Mouse (Mus musculus) spleen, adult 2 months (tissue): Measurements from ENCODE around the gene Gpr85. TPM values are rescaled to one million over a fixed set of nuclear protein-coding genes. Genes with fewer than 3 reads are reported as not detected.

ENCODE experiments used
- DNase-seq, 2 experiments: peaks; one replicate each; pipeline versions ENCODE4 v3.0.0 to v3.0.0-alpha.2; 2012 to 2021; ENCODE audit warnings: low spot score in 2 of 2, low read depth in 1 of 2
- H3K27ac ChIP-seq: fragments of 200-500 bp; 2 replicates; pipeline ENCODE4 v1.5.1; 2012; ENCODE audit warnings: low read length, inconsistent platforms; ENCODE audit not compliant: insufficient read depth
- H3K27me3 ChIP-seq: fragments of 200-500 bp; 2 replicates; pipeline ENCODE4 v1.6.1; 2012; ENCODE audit warnings: mild to moderate bottlenecking, moderate library complexity, low read length, inconsistent platforms; ENCODE audit not compliant: control insufficient read depth, insufficient read depth
- H3K36me3 ChIP-seq: fragments of 200-500 bp; 2 replicates; pipeline ENCODE4 v1.6.1; 2012; ENCODE audit warnings: mild to moderate bottlenecking, low read length, inconsistent platforms; ENCODE audit not compliant: control insufficient read depth, insufficient read depth
- H3K4me1 ChIP-seq: fragments of 200-500 bp; 2 replicates; pipeline ENCODE4 v1.6.1; 2011; ENCODE audit warnings: inconsistent platforms; ENCODE audit not compliant: control insufficient read depth, insufficient read depth, insufficient read length
- H3K4me3 ChIP-seq: fragments of 200-500 bp; 2 replicates; pipeline ENCODE4 v1.5.1; 2011; ENCODE audit warnings: mild to moderate bottlenecking, inconsistent platforms; ENCODE audit not compliant: insufficient read depth, insufficient read length; ENCODE audit errors: extremely low read depth
- CTCF ChIP-seq: fragments of 200-500 bp; IDR thresholded peaks from 2 replicates; pipeline ENCODE4 v1.5.1; 2011; ENCODE audit warnings: mild to moderate bottlenecking, inconsistent platforms; ENCODE audit not compliant: insufficient read depth, insufficient read length, insufficient replicate concordance; ENCODE audit errors: extremely low read depth
- POLR2A ChIP-seq: fragments of 200-500 bp; IDR thresholded peaks from 2 replicates; pipeline ENCODE4 v1.6.1; 2011; ENCODE audit warnings: low read depth, low read length, inconsistent platforms
- WGBS: fragments of 180-500 bp; shearing (Covaris S2); methylation state at CpG from one replicate; pipeline ENCODE4 v1.1.7; 2018; 5-methylcytosine and 5-hydroxymethylcytosine counted together
- polyA plus RNA-seq: library from polyadenylated mRNA; depleted of rRNA; stranded (reverse); fragments of >200 nt; gene quantifications from 2 replicates; pipeline ENCODE4 v1.2.3, GENCODE M21; 2012

Gpr85 gene
- polyA plus RNA-seq, 1 experiment, result 0.16 TPM

DNA sequence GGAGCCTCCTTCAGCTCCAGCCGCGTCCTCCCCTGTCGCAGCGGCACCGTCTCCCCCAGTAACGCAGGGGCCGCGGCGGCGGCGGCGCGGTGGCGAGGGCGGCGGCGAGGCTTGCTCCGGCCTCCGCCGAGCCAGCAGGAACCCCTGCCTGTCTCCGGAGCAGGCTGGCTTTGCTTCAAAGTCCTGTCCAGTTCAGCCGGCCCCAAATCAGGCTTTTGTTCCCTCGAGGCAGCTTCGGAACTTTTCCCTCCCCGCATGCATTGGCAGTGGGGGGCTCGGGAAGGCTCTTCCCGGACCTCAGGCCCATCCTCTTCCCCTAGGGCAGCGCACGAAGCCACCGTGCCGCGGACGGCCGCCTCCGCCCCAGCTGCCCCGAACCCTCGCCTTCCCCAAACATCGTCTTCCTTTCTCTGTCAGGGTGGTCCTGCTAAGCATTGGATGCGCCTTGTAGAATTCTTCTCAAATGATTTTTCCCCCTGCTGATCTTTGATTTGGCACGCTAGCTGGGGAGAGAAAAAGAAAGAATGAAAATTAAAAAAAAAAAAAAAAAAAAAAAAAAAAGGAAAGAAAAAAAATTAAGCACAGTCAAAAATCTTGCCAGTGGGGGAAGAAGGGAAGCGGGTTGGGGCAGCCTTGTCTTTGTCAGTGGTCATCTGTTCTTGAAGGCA lies 931 bp downstream of the Gpr85 start:
- Histone ChIP-seq H3K4me3 (peak overlapping the region; percentile 53), H3K27me3 (peaks cover 8% of the 10 kb centered on the region; the same call in 1 of the 2 replicates), H3K27ac (no peak overlapping the region), H3K4me1 (peaks cover 7% of the 10 kb centered on the region), H3K36me3 (no peaks in the 10 kb centered on the region)
- 2% methylated on average over 41 of the region's 41 CpGs for WGBS
- peak in 1 of 2 experiments; percentile 21 for DNase-seq
- TF ChIP-seq POLR2A, result no peak
- no peak for TF ChIP-seq CTCF

DNA sequence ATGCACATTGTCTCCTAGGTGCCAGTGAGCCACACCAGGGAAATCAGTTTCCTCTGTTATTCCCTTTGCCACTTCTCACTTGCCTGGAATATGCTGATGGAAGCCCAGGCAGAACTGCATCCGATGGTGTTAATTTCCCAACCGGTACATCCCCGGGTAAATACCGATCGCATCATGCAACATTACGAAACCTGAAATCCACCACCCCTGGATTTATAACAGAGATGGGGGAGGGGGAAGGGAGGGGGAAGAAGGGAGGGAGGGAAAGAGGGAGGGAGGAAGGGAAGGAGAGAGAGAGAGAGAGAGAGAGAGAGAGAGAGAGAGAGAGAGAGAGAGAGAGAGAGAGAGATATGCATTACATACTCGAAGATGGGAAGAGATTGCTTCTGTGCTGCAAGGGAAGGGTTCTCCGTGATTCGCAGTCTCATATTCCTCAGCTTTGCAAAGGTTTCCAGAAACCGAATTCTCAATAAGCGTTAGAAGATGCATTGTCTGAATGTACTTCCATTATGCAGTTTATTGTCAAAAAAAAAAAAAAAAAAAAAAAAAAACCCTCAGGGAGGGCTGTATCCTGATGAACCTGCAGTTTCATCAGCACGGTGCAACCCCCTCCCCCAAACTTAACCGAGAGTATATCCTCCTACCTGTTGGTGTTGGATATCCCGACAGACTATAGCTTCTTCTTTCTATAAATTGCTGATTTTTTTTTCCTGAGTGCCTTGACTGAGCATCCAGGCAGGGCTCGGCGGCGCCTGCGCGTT lies 1.6 kb downstream of the Gpr85 start:
- Histone ChIP-seq H3K4me3 (peak overlapping the region; percentile 53; the same call in 1 of the 2 replicates), H3K27ac (no peak overlapping the region), H3K27me3 (peaks cover 8% of the 10 kb centered on the region; the same call in 1 of the 2 replicates), H3K4me1 (peaks cover 7% of the 10 kb centered on the region), H3K36me3 (no peaks in the 10 kb centered on the region)
- TF ChIP-seq POLR2A (no peak), CTCF (no peak)
- WGBS, result 6% methylated on average over 19 of the region's 19 CpGs
- no peak for DNase-seq

DNA sequence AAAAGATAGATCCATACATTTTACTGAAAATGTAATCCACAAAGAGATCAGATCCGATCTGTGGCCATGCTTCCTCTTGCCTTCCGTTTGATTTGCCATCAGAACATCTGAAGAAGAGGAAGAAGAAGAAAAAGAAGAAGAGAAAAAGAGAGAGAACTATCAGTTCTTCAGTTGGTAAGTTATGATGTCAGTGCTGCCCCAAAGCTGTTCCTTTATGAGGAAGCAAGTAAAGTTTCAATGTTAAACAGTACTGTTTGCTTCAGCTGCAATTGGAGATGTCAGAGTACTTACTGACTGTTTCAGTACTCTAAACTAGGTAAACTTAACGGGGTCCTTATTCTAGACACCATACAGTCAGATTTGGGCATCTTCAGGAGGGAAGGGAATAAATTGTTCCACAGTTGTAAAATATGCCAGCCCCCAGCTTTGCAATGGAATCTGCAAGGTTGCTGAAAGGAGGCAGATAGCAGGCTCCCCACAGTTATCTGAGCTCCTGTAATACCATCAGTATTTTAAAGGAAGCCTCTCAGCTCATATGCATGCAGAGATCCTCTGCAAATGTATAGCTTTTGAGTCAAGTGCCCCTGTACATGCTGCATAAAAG lies 2.7 kb downstream of the Gpr85 start:
- Histone ChIP-seq H3K4me1 (peaks cover 7% of the 10 kb centered on the region), H3K36me3 (no peaks in the 10 kb centered on the region), H3K4me3 (no peak overlapping the region), H3K27ac (no peak overlapping the region), H3K27me3 (peaks cover 8% of the 10 kb centered on the region; the same call in 1 of the 2 replicates)
- no peak for TF ChIP-seq CTCF
- no peak for TF ChIP-seq POLR2A
- 45% methylated on average over 3 of the region's 3 CpGs for WGBS
- DNase-seq, result no peak

DNA sequence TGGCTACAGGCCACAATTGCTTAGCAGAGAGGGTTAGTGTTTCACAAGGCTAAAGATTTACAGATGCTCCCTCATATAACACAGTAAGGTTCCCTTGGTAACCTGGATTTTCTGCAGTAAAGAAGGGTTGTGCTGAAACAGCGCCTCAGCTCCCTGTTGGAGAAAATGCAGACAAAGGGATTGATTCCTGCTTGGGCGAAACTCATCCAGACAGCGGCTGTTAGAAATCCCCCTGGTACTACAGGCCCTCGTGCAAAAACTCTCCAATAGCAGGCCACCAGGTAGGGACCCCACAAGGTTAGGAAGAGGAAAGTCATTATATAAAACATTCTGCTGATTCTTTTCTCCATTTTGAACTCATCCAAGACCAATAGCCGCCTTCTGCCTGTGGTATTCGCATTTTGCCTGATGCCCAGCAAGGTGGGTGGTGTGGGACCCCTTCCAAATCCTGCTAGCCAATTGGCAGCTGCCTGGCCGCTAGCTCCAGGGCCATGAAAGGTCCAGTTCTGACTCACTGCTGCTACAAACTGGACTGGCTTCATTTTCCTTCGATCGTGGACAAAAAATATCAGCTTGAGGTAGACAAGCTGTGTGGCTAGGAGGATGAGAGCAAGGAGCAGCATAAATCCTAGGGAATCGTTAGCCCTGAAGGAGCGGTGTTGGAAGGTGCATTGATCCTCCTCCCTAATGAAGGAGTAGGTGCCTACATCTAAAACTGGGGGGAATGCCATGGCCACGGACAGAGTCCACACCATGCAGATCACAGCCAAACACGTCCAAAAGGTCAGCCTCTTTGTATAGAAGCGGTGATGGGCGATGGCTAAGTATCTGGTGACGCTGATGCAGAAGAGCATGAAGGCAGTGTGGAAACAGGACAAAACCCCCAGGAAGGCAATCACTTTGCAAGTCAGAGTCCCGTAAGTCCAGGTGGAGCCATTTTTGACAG lies 3.7 kb downstream of the Gpr85 start:
- DNase-seq, result no peak
- 86% methylated on average over 17 of the region's 17 CpGs for WGBS
- TF ChIP-seq POLR2A, result no peak
- TF ChIP-seq CTCF, result no peak
- Histone ChIP-seq H3K4me3 (no peak overlapping the region), H3K27ac (no peak overlapping the region), H3K27me3 (peaks cover 8% of the 10 kb centered on the region; the same call in 1 of the 2 replicates), H3K4me1 (peaks cover 7% of the 10 kb centered on the region), H3K36me3 (no peaks in the 10 kb centered on the region)

DNA sequence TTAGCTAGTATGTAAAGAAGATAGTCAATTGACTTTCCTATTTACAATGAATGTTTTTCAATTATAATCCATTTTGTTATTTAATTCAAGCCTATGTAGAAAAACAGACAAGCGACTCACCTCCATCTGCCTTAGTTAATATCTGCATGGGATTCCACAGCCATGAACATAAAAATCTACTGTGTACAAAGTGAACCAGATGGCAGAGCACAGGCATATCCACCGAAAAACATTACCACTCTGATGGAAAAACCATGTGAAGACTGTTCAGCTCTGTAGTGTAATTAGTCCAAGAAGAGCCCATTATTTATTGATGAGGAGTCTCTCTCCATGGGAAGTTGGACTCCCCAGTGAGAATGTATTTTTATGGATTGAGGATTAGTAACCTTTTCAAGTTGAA lies 7.0 kb downstream of the Gpr85 start:
- WGBS, result 77% methylated on average over 2 of the region's 2 CpGs
- Histone ChIP-seq H3K4me3 (no peak overlapping the region), H3K27ac (no peak overlapping the region), H3K36me3 (no peaks in the 10 kb centered on the region), H3K27me3 (0 out of 2 replicates have a peak, but pooled peaks cover 3% of the 10 kb centered on the region), H3K4me1 (no peaks in the 10 kb centered on the region)
- TF ChIP-seq CTCF (no peak), POLR2A (no peak)
- no peak for DNase-seq

DNA sequence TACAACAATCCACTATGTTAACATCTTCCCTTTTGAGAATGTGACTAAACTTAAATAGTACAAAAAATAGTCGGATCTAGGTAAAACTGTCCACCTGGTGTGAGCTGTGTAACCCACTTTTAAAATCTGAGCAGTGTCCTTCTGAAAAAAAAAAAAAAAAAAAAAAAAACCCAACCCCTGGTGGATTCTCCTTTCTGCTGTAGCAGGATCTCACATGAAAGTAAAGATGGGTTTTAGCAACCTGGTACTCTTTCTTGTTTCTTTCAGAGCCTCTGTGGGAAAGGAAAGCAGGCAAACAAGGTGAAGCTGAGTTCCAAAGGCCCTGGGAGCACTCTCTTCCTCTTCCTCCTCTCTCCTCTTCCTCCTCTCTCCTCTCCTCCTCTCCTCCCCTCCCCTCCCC lies 10.9 kb downstream of the Gpr85 start:
- H3K4me1 ChIP-seq, result no peaks in the 10 kb centered on the region
- no peak overlapping the region for H3K27ac ChIP-seq
- H3K4me3 ChIP-seq, result no peak overlapping the region
- WGBS, result 76% methylated on average over 1 of the region's 1 CpGs
- no peaks in the 10 kb centered on the region for H3K27me3 ChIP-seq
- TF ChIP-seq CTCF, result no peak
- DNase-seq, result no peak
- H3K36me3 ChIP-seq, result no peaks in the 10 kb centered on the region
